Mouse (Mus musculus) gastrocnemius, adult 2 months (tissue): Measurements from ENCODE around the gene Rnf121. TPM values are rescaled to one million over a fixed set of nuclear protein-coding genes. Genes with fewer than 3 reads are reported as not detected.
"Not testable (repeated sequence)": the region's sequence is repeated elsewhere in the genome, so short reads cannot be mapped to it uniquely, and the experiment has no call there.

Experiments used
- DNase-seq: peaks from one replicate; pipeline ENCODE4 v3.0.0; 2022
- H3K27ac ChIP-seq: fragments of 200-600 bp; 2 replicates; pipeline ENCODE4 v1.8.1; 2022; ENCODE audit warnings: mild to moderate bottlenecking
- H3K4me3 ChIP-seq: fragments of 200-600 bp; 2 replicates; pipeline ENCODE4 v1.8.1; 2022; ENCODE audit warnings: mild to moderate bottlenecking, moderate library complexity
- CTCF ChIP-seq: fragments of 200-600 bp; IDR thresholded peaks from 2 replicates; pipeline ENCODE4 v1.8.1; 2022; ENCODE audit warnings: antibody characterized with exemption, mild to moderate bottlenecking, moderate library complexity
- intact Hi-C: fragments of 180-260 bp; cut with DNase I; formaldehyde crosslinking; loops from one replicate; pipeline ENCODE4 v1.15.1; 2025
- total RNA-seq, 2 experiments: library from RNA; stranded (reverse); gene quantifications; 2 replicates each; pipeline ENCODE4 v1.2.3; 2021

Gene Rnf121
- total RNA-seq, 2 experiments from 2014 or later: 23.3 to 25.7 TPM

DNA sequence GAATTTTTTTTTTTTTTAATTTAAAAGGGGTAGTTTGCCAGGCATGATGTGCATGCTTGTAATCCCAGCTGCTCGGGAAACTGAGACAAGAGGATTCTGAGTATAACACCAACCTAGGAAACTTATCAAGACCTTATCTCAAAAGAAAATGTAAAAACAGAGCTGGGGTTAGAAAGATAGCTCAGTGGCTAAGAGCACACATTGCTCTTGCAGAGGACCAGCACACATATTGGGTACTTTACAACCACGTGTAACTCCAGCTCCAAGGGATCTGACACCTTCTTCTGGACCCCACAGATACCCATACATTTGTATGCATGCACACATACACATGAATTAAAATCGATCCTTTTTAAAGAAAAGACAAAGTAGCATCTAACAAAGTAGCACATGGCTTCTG is 3.9 kb downstream of the Rnf121 start:
- no peak for TF ChIP-seq CTCF
- Histone ChIP-seq H3K27ac (no peak overlapping the region), H3K4me3 (no peak overlapping the region)
- DNase-seq: no peak
- intact Hi-C loops: loop anchor here (5.0 to 10.0 kb wide), 2 partner anchors 129 to 397 kb away; partner anchors contain the start of genes Clpb, Lrrc51 and Numa1

DNA sequence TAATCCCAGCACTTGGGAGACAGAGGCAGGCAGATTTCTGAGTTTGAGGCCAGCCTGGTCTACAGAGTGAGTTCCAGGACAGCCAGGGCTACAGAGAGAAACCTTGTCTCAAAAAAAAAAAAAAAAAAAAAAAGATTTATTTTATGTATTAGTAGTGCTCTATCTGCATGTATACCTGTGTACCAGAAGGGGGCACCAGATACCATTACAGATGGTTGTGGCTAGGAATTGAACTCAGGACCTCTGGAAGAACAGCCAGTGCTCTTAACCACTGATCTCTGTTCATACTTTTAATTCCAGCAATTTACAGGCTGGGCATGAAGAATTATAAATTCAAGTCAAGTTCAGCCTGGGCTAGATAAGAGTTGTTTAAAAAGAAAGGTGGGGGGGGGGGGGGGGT is 16.7 kb downstream of the Rnf121 start:
- DNase-seq: not testable (repeated sequence)

DNA sequence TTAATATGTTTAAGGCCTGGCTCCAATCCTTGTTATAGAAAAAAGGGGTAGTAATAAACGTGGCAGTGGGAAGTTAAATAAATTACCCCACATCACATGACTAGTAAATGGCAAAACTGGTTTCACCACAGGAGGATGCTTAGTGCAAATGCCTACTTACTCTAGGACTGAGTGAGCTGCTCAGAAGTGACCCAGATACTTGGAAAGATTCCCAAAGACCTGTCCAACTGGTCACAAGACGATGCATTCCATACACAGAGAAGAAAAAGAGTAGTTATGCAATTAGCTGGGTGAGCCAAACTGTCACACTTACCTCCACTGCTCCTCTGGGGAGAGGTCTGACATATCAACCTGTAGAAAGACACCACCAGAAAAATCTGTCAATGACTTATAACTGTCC is 23.0 kb downstream of the Rnf121 start:
- no peak for TF ChIP-seq CTCF

More for the DNA sequence above, 16.7 kb downstream of the Rnf121 start:
- TF ChIP-seq CTCF: peak; percentile 58
- intact Hi-C loops, H3K27ac ChIP-seq, H3K4me3 ChIP-seq: not testable (repeated sequence)

DNA sequence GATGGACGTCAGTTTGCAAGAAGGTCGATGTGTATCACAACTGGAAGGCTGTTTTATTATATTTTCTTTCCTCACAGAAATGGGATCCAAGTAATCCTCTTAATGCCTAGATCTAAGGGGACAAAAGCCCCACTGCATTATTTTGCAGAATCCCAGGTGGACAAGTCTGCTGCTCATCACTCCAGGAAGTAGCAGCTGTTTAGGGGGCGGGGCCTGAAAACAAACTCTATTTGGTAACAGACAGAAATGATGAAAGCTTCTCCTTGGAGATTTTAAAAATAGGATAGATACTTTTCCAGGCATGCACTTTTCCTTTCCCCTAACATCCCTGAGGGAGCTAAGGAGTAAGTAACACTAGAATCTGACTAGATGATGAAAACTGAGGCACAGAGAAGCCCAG is 28.0 kb downstream of the Rnf121 start:
- intact Hi-C loops: no loop called here
- H3K27ac ChIP-seq: peak overlapping the region; percentile 56; the same call in 1 of the 2 replicates

More for the DNA sequence above, 23.0 kb downstream of the Rnf121 start:
- no peak overlapping the region for H3K27ac ChIP-seq
- DNase-seq: no peak
- intact Hi-C loops: no loop called here
- H3K4me3 ChIP-seq: no peak overlapping the region

DNA sequence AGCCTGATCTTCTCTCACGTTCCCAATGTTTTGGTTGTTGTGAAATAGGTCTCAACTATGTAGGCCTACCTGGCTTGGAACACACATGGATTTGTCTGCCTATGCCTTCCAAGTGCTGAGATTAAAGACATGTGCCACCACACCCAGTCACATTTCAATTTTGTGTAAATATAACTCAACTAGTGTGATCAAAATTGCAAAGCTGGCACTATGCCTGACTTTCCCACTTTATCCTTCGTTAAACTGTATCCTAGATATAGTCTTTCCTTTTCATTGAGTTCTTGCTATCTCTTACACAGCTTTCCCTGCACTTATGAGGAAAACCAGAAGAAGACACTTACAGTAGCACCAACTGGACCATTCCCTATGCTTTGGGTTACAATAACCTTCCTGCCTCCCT is 29.7 kb downstream of the Rnf121 start:
- no peak overlapping the region for H3K4me3 ChIP-seq
- no peak for DNase-seq
- intact Hi-C loops: loop anchor here (2.0 kb wide), 2 partner anchors 37 to 117 kb away; no protein-coding TSS in a partner anchor
- H3K27ac ChIP-seq: no peak overlapping the region
- TF ChIP-seq CTCF: no peak

More for the DNA sequence above, 28.0 kb downstream of the Rnf121 start:
- no peak for DNase-seq
- H3K4me3 ChIP-seq: no peak overlapping the region
- no peak for TF ChIP-seq CTCF

DNA sequence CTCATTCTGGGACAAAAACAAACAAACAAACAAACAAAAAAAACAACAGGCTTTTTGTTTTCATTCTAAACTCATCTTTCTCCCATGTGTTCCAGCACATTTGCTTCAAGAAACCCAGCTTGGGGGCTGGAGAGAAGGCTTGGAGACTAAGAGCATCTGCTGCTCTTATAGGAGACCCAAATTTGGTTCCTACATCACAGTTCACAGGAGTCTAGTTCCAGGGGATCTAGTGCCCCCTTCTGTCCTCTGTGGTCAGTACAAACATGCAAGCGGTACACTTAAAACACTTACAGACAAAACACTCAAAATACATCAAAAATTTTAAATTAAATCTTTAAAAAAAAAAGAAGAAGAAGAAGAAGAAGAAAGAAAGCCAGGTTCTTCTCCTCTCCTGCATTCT is 30.4 kb downstream of the Rnf121 start:
- Histone ChIP-seq H3K4me3 (no peak overlapping the region), H3K27ac (no peak overlapping the region)
- intact Hi-C loops: loop anchor here (2.0 kb wide), 2 partner anchors 36 to 116 kb away; no protein-coding TSS in a partner anchor
- DNase-seq: no peak
- TF ChIP-seq CTCF: peak; percentile 56

DNA sequence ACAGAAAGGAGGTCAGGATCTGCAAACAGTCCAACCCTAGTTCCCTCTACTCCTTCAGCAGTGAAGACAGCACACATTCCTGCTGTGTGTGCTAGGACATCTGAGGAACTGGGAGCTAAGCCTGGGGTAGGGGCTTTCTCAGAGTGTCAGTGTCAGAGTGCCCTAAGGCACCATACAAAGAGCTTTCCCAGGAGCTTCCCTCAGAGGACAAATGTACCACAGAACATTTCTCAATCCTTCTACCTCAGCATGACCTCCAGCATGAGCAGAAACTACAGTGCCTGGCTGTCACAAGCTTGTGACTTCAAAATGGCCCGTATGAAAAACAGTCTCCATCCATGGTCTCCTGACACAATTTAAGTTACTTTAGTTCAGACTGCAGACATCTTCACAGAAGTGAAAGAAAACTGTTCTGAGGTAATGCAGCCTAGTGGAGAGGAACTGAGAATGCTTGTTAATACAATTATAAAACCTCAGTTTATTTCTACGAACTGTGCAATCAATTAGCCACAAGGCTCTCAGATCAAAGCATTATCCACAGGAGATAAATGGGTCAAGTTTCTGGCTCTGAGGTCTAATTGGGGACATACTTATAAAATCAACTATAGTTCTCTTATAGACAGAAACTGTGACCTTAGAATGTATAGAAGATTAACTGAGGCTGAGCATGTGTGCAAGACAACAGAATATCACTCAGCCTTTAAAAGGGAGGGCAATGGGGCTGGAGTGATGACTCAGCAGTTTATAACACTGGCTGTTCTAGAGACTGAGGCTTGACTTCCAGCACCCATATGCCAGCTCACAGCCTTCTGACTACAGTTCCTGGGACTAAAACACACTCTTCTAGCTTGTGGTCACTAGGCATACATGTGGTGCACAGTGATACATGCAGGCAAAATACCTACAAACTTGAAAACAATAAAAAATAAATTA is 39.8 kb downstream of the Rnf121 start:
- Histone ChIP-seq H3K4me3 (no peak overlapping the region), H3K27ac (no peak overlapping the region)
- intact Hi-C loops: no loop called here
- no peak for DNase-seq
- TF ChIP-seq CTCF: no peak

DNA sequence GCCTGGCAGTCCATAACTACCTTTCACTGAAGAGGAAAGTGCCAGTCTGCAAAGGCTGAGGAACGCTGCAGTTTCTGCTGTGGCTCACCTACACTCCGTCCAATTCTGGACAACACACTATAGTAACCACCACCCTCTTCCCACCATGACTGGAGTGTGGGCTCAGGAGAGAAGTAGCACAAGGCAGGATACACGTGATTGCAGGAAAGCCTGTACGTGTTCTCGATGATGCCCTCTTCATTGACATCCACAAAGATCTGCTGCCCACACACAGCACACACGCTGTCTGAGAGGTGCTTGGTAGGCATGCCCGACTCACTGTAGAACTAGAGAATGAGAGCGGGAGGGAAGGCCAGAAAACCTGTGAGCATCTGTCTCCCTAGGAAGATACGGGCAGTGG is 41.4 kb downstream of the Rnf121 start:
- no peak overlapping the region for H3K27ac ChIP-seq
- TF ChIP-seq CTCF: no peak
- no peak overlapping the region for H3K4me3 ChIP-seq
- intact Hi-C loops: no loop called here
- no peak for DNase-seq

DNA sequence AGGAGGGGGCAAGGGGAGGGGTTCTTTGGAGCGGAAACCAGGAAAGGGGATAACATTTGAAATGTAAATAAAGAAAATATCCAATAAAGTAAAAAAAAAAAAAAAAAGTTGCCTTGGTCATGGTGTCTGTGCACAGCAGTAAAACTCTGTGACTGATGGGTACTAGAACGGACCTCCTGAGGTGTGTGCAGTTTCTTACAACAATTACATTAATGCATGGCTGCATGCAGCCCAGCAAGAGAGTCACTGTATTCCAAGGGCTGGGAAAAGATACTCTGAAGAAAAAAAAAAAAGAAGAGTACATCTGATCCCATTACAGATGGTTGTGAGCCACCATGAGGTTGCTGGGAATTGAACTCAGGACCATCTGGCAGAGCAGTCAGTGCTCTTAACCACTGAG is 44.3 kb downstream of the Rnf121 start:
- intact Hi-C loops, H3K27ac ChIP-seq, H3K4me3 ChIP-seq, DNase-seq: not testable (repeated sequence)

DNA sequence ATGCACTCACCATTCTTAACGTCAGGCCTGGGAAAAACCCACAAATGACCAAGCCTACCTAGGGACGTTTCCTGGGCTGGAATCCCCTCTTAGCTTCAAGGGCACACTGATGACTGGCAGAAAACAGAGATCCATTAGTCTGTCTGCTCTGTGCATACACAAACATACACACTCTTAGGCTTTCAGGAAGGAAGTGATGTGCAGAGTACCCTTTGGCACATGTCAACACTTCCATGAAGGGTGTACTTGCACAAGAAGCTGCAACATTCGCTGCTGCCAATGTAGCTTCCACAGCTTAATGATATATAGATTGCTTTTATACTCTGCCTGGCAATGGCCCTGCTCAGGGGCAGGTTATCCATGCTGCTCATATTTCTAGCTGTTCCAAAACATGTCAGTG is 45.9 kb downstream of the Rnf121 start:
- intact Hi-C loops: no loop called here
- H3K27ac ChIP-seq: no peak overlapping the region
- no peak for DNase-seq
- TF ChIP-seq CTCF: no peak
- no peak overlapping the region for H3K4me3 ChIP-seq

DNA sequence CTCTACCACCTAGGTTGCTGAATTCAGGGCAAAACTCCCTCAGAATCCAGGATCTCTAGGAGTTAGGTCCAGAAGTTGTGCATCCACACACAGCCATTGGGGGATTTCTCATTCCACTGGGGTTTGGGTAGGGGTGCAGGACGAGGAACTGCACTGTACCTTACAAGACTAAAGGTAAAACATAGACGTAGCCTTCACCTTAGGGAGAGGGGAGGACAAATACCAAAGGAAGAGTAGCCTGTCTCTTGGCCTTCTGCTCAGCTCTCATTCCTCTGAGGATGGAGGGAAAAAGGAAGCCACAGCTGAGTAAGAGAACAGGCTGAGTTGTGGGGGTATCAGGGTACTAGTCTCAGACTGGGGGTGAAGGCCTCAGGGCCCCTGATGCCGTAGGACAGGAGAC is 46.7 kb downstream of the Rnf121 start, which contains the start of gene Il18bp:
Gene Il18bp (minus strand): TSS at position 101 of the 400 bp plus-strand sequence.
- peak within 1 kb of the TSS; percentile 83 for H3K27ac ChIP-seq
- no peak for TF ChIP-seq CTCF
- intact Hi-C loops: no loop called here
- no peak for DNase-seq
- peak within 1 kb of the TSS; percentile 62 for H3K4me3 ChIP-seq

DNA sequence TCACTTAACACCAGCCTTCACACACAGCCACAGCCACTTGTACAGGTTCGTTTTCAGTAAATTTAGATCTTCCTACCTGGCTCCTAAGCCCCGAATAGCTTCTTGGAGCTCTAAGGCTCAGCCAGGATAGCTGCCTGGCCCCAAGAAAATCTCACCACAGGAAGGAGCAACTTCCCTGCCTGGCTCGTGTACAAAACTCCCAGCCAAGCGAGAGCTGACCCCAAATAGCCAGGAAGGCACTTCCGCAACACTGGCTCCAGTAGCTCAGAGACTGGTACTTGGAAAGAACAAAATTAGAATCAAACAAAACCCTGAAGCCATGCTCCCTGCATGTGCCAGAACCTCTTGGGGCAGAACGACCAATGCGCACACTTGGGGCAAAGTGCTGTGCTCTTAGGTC is 47.2 kb downstream of the Rnf121 start:
- peak overlapping the region; percentile 62 for H3K4me3 ChIP-seq
- peak overlapping the region; percentile 83 for H3K27ac ChIP-seq
- peak; percentile 47 for DNase-seq
- no peak for TF ChIP-seq CTCF
- intact Hi-C loops: no loop called here

DNA sequence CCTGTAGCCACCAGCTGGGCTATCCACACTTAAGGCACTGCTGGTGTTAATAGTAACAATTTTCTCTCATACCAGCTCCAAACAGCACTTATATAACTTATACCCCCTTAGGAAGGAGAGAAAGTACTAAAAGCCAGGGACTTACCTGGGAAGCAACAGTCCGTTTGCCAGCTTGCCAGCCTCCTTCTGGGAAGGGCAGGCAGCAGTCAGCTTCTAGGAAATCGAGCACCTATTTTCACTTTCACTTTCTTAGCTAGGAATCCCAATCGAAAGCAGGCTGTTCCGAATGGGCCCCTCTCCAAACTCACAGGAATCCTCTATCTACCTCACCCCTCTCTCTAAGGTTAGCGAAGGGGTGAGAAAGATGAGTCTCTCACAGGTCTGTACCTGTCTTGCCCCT is 47.8 kb downstream of the Rnf121 start:
- no peak for TF ChIP-seq CTCF
- intact Hi-C loops: no loop called here
- Histone ChIP-seq H3K4me3 (peak overlapping the region; percentile 62), H3K27ac (peak overlapping the region; percentile 83)
- DNase-seq: peak; percentile 42

DNA sequence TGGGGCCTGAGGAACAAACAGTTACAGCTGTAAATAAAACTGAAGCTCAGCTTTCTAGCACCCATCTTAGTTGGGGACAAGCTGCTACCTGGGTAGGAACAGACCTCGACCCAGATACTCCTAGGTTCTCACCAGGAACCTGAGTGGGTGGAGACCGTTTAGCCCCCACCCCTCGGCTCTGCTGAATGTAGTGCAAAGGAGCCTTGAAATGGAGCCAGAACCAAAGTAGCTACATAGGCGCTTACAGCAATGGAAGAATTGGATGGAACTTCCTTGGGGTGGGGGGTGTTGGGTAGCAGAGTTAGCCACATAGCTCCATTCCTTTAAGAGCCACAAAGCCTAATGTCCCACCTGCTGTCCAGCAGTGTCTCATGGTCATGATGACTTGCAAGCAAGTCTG is 48.3 kb downstream of the Rnf121 start:
- no peak for DNase-seq
- intact Hi-C loops: no loop called here
- no peak for TF ChIP-seq CTCF
- Histone ChIP-seq H3K27ac (peak overlapping the region; percentile 83), H3K4me3 (peak overlapping the region; percentile 62)
